Mouse (Mus musculus) spleen, postnatal 14 days (tissue): Measurements from ENCODE around the gene Rtn3.
A peak's percentile ranks its signal among the peaks of the same experiment; 100 is the strongest.

Experiments used
- DNase-seq, 2 experiments: peaks; one replicate each; pipeline ENCODE4 v3.0.0; 2021 to 2022; ENCODE audit warnings: low spot score in 2 of 2

Gene Rtn3

DNA sequence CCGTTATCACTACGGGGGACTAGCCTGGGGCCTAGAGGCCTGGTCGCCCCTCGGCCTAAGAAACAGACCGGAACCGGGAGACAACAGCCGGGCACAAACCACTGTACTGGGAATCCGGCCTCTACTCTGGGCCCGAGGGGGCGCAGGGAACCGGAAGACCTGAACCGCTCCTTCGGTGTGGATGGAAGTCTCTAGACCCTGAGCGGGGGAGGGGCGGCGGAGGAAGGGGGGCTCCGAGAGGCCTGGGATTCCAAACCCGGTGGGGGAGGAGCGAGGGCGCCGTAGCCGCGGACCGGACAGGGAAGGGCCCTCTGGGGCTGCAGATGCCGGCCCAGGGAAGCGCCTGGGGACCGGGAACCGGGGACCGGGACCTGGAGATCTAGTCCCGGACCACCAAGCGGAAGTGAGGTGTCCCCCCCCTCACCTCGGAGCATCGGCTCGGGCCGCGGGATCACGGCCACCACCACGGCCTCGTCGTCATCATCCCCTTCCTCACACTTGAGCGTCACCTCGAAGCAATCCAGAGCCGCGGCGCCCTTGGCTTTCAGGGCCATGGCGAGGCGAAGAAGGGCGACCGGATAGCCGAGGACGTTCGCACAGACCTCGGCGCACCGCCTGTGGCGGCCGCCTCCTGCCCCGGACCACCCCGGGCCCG lies 100.7 kb downstream of the Rtn3 start:
- peak; percentile 13 to 27 for DNase-seq

GRCm38 (mm10) chr19:7381906-7382247 lies 101.2 kb downstream of the Rtn3 start:
- no peak for DNase-seq

DNA sequence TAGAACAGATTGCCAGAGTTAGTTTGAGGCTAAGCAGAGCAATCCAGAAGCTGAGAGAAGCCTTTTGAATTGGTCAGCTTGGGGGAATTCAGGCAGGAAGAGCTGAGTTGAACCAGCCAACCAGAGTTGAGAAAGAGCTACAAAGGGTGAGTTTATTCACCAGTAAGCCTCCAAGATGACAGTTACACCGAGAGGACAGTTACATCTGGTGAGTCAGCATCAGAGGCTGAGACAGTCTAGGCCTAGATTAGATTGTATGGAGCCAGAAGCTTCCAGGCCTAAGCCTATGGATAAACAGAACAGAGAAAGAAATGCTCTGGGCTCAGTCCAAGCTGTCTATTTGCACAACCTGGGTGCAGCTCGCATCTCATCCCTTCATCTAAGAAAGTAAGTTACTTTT lies 105.4 kb downstream of the Rtn3 start:
- no peak for DNase-seq
